Mouse (Mus musculus) embryonic stem cell, embryonic (primary cell): ENCODE data around the gene Mthfr.

Source experiments
- CTCF ChIA-PET, 4 experiments: fragments of 300-600 bp in 2 of 4; fragments of 350-600 bp in 2 of 4; sonication (Branson Sonifier 250); formaldehyde crosslinking; loops; one replicate each; lab custom pipeline; 2022; ENCODE audit warnings: inconsistent platforms in 2 of 4; lab: Charles Lee
- POLR2A ChIA-PET, 4 experiments: fragments of 300-600 bp in 2 of 4; fragments of 350-600 bp in 2 of 4; sonication (Branson Sonifier 250); formaldehyde crosslinking; loops; one replicate each; lab custom pipeline; 2022; ENCODE audit warnings: antibody characterized with exemption in 4 of 4, inconsistent platforms in 1 of 4; lab: Charles Lee

The Mthfr gene

DNA sequence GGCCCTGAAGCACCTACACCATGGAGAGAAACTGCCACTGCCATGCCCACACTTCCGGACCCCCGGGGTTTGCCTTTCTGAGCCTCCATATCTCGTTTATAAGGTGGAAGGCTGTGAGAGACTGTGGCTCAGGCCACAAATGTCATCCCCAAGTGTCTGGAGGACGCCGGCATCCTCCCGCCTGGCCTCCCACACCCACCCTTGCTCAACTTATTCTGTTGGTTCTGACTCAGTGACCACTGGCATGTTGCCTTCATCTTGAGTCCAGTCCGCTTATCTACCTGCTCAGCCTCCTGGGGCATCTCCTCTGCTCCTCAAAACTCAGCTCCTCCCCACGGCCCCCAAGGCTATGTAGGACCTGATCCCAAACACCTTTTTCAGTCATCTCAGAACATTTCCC is 28.5 kb downstream of the Mthfr start:
- CTCF ChIA-PET: interaction anchor here in 2 of 4 experiments (0.7 to 2.2 kb wide), 4 partner anchors 15 to 271 kb away, joined by 3 to 9 read pairs (median 5); no protein-coding TSS in a partner anchor
- POLR2A ChIA-PET: interaction anchor here in 2 of 4 experiments (1.1 to 34.0 kb wide), 7 partner anchors 8 to 126 kb away, joined by 3 to 812 read pairs (median 5); partner anchors contain the start of genes Clcn6 (in 1 of the 2), Fbxo6 (in 1 of the 2) and Mthfr (in 1 of the 2)

DNA sequence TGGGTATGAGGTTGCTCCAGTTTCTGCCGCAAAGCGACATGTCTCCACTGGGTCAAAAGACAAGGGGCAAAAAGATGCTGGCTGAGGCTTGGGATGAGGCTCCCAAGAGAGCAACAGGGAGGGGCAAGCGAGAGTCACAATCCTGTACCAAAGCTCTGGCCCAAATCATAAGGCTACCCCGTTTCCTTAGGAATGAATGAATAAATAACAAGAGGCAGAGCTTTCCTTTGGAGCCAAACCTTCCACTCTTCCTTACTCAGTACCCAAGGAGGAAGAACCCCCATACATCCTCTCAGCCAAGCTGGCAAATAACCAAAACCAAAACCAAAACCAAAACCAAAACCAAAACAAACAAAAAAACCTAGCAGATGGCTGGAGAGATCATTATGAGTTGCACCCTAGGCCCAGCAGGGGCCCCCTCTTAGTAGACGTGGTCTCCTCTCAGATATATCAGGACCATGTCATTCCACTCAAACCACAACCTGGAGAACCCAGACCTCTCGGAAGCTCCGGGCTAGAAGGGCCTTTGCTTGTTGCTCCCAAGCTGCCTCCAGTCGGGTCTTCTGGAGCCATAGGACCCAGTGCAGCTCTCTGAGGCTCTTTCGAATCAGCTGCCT is 30.8 kb downstream of the Mthfr start:
- ChIA-PET POLR2A (interaction anchor here in 1 of 4 experiments (1.2 to 1.3 kb wide), 2 partner anchors 10 to 13 kb away, joined by 3 to 8 read pairs; no protein-coding TSS in a partner anchor), CTCF (interaction anchor here in 2 of 4 experiments (0.5 to 1.4 kb wide), 6 partner anchors 11 to 116 kb away, joined by 3 to 4 read pairs (median 4); no protein-coding TSS in a partner anchor)

DNA sequence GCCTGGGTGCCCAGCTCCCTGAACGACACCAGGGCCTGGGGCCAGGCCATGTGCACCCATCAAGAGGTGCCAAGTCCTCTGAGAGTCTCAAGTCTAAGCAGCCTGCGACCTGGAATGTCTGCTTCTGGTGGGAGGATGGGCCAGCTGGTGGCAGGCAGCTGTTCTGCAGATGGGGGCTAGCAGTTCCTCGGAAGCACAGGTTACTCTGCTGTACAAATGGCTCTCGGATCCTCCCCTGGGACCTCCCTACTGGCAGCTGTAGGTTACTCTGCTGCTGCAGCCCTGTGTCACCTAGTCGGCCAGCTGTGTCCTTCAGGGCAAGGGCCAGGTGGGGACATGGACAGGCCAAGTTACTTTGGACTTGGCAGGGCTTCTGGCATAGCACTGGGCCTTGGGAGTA is 32.6 kb downstream of the Mthfr start:
- CTCF ChIA-PET: interaction anchor here in 1 of 4 experiments (0.8 to 1.4 kb wide), 3 partner anchors 9 to 81 kb away, joined by 3 to 5 read pairs (median 3); partner anchors contain the start of gene Fbxo6
- POLR2A ChIA-PET: interaction anchor here in 3 of 4 experiments (0.6 to 2.4 kb wide), 17 partner anchors 11 to 111 kb away, joined by 3 to 13 read pairs (median 3); partner anchors contain the start of gene Mthfr (in 1 of the 3)

DNA sequence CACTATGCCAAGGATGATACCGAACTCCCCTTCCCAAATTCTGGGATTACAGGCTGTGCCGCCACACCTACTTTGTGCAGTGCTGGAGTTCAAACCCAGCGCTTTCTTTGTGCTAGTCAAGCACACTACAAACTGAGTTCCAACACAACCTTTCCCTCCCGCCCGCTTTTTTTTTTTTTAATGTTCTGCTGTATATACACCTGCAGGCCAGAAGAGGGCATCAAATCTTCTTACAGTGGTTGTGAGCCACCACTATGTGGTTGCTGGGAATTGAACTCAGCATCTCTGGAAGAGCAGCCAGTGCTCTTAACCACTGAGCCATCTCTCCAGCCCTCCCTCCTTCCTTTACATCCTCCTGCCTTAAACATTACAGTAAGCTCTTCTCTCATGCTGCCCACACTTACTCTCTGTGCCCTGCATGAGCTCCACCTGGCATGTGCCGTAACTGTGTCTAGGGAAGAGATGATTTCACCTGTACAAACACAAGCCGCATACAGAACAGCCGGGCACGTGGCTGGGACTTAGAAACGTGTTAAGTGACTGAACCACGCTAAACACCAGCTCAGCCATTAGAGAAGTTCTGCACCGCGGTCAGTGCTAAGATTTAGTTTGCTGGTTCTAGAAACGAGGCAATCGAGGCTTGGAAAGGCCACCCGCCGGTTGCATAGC is 35.8 kb downstream of the Mthfr start:
- CTCF ChIA-PET: interaction anchor here (0.7 to 2.4 kb wide), 20 partner anchors 9 to 306 kb away, joined by 3 to 11 read pairs (median 4); partner anchors contain the start of gene Disp3 (in 1 of the 4)
- POLR2A ChIA-PET: interaction anchor here (0.6 to 4.7 kb wide), 41 partner anchors 8 to 133 kb away, joined by 3 to 89 read pairs (median 5); partner anchors contain the start of genes Agtrap (in 2 of the 4), Clcn6 (in 2 of the 4), Mthfr (in 2 of the 4) and Fbxo2 (in 1 of the 4)

- ChIA-PET POLR2A (interaction anchor here (0.6 to 4.7 kb wide), 47 partner anchors 9 to 134 kb away, joined by 3 to 89 read pairs (median 5); partner anchors contain the start of genes Agtrap (in 2 of the 4), Clcn6 (in 2 of the 4), Mthfr (in 2 of the 4) and Fbxo2 (in 1 of the 4)), CTCF (interaction anchor here (0.7 to 2.4 kb wide), 19 partner anchors 9 to 305 kb away, joined by 3 to 11 read pairs (median 4); partner anchors contain the start of gene Disp3 (in 1 of the 4))
Measured at GRCm38 (mm10) chr4:148075259-148075658, 36.4 kb downstream of the Mthfr start.

DNA sequence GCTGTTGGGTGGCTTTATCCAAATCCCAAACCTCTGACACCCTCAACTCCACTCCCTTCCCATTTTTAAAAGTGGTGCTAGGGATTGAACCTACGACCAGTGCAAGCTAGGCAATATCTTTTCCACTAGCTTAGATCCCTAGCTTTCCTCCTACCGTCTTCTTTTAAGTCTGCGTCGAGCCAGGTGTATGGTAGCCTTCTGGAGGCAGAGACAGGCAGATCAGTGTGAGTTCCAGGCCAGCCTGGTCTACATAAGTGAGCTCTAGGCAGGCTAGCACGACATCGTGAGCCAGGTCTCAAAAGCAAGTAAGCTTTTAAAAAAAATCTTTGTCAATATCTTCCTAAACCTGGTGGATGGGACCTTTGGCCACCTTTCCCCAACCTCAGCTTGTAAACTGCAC is 37.0 kb downstream of the Mthfr start:
- POLR2A ChIA-PET: interaction anchor here (0.7 to 4.7 kb wide), 51 partner anchors 8 to 359 kb away, joined by 3 to 89 read pairs (median 5); partner anchors contain the start of genes Agtrap (in 2 of the 4), Clcn6 (in 2 of the 4), Mthfr (in 2 of the 4) and Fbxo2 (in 1 of the 4)
- CTCF ChIA-PET: interaction anchor here (0.8 to 2.4 kb wide), 11 partner anchors 10 to 212 kb away, joined by 3 to 11 read pairs (median 4); partner anchors contain the start of gene Disp3 (in 2 of the 4)

- ChIA-PET CTCF (interaction anchor here in 1 of 4 experiments (1.0 to 1.4 kb wide), 3 partner anchors 13 to 120 kb away, joined by 3 to 4 read pairs (median 3); no protein-coding TSS in a partner anchor), POLR2A (interaction anchor here in 3 of 4 experiments (0.8 to 1.5 kb wide), 5 partner anchors 10 to 32 kb away, joined by 3 to 6 read pairs (median 3); no protein-coding TSS in a partner anchor)
Measured at GRCm38 (mm10) chr4:148079212-148079611, 40.3 kb downstream of the Mthfr start.

DNA sequence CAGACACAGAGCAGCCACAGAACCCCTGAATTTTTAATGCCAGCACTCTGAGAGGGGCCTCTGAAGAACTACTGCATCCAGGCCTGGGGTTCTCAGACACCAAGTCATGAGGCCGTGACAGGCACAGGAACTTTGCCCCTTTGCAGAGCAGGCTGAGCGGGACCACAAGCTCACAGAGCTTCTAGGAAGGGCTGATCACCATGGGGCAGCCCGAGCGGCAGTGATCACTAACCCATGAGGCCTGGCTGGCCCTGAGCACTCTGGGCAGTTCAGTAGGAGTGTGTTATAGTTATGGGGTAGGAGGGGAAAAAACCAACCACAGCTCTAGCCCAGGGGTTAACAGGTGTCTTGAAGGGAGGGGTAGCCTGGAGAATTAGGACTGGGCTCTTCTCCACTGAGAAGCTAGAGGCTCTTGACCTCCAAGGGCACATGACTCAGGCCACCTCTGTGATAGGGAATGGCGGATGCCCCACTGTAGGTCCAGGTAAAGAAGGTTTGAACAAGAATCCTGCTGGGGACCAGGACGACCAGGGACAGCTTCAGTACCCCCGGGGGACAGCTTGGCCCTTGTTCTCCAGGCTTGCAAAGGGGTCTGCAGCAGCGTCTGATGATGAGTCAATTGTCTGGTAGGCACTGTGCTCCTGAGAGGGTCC is 41.2 kb downstream of the Mthfr start:
- POLR2A ChIA-PET: interaction anchor here in 3 of 4 experiments (0.8 to 1.5 kb wide), 5 partner anchors 9 to 33 kb away, joined by 3 to 6 read pairs (median 3); no protein-coding TSS in a partner anchor
- CTCF ChIA-PET: interaction anchor here in 1 of 4 experiments (0.5 to 1.4 kb wide), 6 partner anchors 9 to 508 kb away, joined by 3 to 5 read pairs (median 4); no protein-coding TSS in a partner anchor

GRCm38 (mm10) chr4:148080597-148080973 is 41.7 kb downstream of the Mthfr start:
- ChIA-PET POLR2A (interaction anchor here in 2 of 4 experiments (1.2 to 8.9 kb wide), 5 partner anchors 8 to 42 kb away, joined by 3 to 143 read pairs (median 4); partner anchors contain the start of genes Clcn6 (in 1 of the 2) and Mthfr (in 1 of the 2)), CTCF (interaction anchor here in 1 of 4 experiments (1.1 to 1.4 kb wide), 3 partner anchors 9 to 121 kb away, joined by 4 to 5 read pairs (median 4); no protein-coding TSS in a partner anchor)

DNA sequence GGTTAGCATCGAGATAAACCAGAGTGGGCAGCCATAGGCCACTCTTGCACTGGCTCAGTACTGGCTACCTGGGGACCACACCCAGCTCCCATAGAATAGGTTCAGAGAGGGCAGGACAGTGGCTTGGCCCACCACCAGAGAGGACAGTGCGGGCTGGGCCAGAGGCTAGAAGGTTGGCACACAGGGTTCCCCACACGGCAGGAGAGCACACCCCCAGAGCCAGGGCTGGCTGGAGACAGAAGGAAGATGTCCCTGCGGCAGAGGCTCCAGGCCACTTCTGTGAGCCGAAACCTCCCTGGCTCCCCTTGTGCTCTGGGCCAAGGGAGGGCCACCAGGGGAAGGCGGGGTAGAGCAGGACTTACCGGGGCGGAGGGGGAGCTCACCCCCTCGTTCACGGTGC is 42.3 kb downstream of the Mthfr start:
- POLR2A ChIA-PET: interaction anchor here in 2 of 4 experiments (1.3 to 8.9 kb wide), 4 partner anchors 12 to 42 kb away, joined by 3 to 143 read pairs (median 29); partner anchors contain the start of genes Clcn6 (in 1 of the 2) and Mthfr (in 1 of the 2)
- CTCF ChIA-PET: interaction anchor here in 2 of 4 experiments (1.1 to 1.7 kb wide), 2 partner anchors 11 to 18 kb away, joined by 3 to 4 read pairs; no protein-coding TSS in a partner anchor

GRCm38 (mm10) chr4:148082257-148083044 is 43.6 kb downstream of the Mthfr start:
- POLR2A ChIA-PET: interaction anchor here (0.6 to 8.9 kb wide), 44 partner anchors 6 to 532 kb away, joined by 3 to 143 read pairs (median 5); partner anchors contain the start of genes Clcn6 (in 3 of the 4), Mthfr (in 3 of the 4), Fbxo6 (in 2 of the 4) and Disp3 (in 1 of the 4)
- CTCF ChIA-PET: interaction anchor here (0.6 to 2.3 kb wide), 34 partner anchors 7 to 1552 kb away, joined by 3 to 10 read pairs (median 4); partner anchors contain the start of genes Clcn6 (in 1 of the 4), Disp3 (in 1 of the 4), Fbxo2 (in 1 of the 4) and Fbxo44 (in 1 of the 4)

DNA sequence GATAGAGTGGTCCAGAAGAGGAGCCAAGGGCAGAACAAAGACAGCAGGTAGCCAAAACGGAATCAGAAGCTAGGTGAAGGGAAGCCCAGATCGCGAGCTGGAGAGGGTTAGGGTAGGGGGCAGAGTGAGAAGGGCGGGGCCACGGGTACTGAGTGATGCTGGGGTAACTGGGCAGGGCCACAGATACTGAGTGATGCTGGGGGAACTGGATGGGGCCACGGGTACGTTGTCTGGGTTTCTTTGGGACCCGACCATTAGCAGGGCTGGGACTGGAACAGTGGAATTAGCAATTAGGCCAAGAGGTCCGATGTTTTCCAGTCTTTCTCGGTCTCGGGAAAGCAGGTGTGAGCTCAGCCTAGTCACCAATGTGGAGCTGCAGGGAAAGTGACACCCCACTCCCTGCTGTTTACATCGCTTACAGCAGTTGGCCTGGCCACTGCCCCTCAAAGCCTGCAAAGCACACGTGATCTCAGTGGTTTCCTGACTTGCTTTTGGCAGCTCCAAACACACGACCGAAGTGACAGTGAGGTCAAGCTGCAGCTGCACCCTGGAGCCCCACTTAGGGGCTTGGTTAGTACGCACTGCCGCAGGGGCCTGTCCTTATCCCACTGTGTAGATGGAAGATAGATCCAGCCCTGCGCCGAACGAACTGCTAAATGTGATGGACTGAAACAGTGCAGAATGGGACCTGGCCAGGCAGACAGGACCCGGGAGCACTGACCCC is 44.5 kb downstream of the Mthfr start:
- ChIA-PET POLR2A (interaction anchor here (0.6 to 8.9 kb wide), 56 partner anchors 7 to 653 kb away, joined by 3 to 143 read pairs (median 5); partner anchors contain the start of genes Clcn6 (in 3 of the 4), Mthfr (in 3 of the 4), Disp3 (in 1 of the 4) and Fbxo2 (in 1 of the 4)), CTCF (interaction anchor here (0.6 to 2.3 kb wide), 30 partner anchors 8 to 1553 kb away, joined by 3 to 10 read pairs (median 4); partner anchors contain the start of genes Clcn6 (in 1 of the 4), Disp3 (in 1 of the 4), Fbxo2 (in 1 of the 4) and Fbxo44 (in 1 of the 4))

GRCm38 (mm10) chr4:148084261-148084714 is 45.4 kb downstream of the Mthfr start:
- POLR2A ChIA-PET: interaction anchor here (0.5 to 8.9 kb wide), 72 partner anchors 8 to 639 kb away, joined by 3 to 143 read pairs (median 5); partner anchors contain the start of genes Clcn6 (in 3 of the 4), Mthfr (in 3 of the 4), Fbxo6 (in 2 of the 4) and Plod1 (in 2 of the 4)
- CTCF ChIA-PET: interaction anchor here (0.6 to 2.3 kb wide), 18 partner anchors 9 to 590 kb away, joined by 3 to 10 read pairs (median 4); partner anchors contain the start of gene Disp3 (in 1 of the 4)
